Mouse (Mus musculus): Measurements from ENCODE around the gene S100pbp.

Gene S100pbp

DNA sequence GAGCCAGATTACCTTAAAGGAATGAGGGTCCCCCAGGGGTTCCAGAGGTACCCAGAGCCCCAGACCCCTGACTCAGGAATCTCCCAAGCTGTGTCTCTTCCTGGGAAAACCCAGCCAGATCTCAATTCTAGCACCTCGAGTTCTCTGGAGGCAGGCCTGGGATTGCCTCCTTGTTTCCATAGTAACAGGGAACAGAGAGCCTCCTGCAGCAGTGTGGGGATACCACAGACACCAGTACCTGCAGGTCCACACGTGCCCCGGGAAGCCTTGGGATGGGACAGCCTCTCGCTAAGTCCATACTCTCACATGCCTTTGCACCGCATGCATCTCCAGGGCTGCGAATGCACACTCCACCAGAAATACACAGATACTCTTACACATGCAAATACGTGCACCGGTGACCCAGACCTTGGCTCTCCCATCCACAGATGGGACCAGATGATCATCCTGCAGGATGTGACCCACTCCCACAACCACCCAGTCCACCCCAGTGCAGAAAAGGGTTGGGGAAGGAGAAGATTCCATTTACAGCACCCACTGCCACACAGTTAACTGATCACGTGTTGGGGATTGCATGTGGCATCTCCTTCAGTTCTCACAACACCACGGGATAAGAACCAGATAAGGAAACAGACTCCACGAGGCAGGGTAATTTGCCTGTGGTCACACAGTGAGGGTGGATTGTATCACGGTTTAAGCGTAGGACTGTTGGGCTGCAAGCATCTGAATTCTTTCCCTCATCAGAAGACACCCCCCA lies 60.8 kb downstream of the S100pbp start:
- DNase-seq (ENCODE audit: low spot score), result no peak

DNA sequence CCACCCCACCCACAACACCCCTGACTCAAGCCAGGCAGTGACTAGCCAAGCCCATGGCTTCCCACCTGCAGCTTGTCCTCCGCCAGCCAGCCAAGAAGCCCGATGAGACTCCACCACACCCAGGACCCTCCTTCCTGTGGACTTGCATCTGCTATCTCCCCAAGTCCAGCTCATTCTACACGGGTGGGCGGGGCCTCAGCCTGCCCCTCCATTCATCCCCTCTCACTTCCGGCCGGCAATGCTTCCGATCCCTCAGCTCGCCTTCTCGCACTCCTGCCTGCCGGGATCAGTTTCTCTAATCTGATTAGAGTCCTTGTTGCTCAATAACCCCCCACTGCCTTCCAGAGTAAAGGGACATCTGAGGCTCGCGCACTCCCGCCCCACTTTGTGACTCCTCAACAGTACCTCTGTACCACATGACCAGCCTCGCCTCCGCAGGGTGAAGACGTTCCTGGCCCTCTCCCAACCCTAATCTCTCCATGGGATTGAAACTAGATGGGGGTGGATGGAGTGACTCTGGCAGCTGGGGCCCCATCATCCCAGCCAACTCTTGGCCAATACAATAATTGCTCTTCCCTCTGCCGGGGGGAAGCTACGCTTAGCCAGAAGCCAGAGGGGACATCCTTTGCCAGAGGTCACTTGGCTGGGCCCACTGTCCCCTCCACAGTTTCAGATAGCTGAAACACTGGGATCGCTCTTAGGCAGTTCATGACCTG lies 63.6 kb downstream of the S100pbp start:
- no peak for DNase-seq (ENCODE audit: low spot score)

GRCm38 (mm10) chr4:129124652-129125146 lies 64.8 kb downstream of the S100pbp start:
- DNase-seq (ENCODE audit: low spot score), result no peak

DNA sequence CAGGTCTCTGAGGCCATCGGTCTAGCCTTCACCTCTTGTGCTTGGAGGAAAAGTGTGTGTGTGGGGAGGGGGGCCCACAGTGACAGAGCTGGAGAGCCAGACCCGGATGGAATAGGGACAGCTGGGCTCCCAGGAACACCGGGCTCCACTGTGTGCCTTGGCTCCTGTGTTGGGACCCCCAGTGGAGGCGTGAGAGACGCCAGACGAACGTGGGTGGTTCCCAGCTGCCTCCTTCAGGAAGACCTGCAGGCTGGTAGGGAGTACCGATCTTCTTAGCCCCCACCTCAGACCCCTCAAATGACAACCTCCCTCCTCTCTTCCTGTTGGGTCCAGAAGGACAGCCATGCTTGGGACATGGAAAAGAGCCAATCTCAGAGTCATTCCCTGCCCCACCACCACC lies 66.8 kb downstream of the S100pbp start:
- DNase-seq (ENCODE audit: low spot score), result no peak

DNA sequence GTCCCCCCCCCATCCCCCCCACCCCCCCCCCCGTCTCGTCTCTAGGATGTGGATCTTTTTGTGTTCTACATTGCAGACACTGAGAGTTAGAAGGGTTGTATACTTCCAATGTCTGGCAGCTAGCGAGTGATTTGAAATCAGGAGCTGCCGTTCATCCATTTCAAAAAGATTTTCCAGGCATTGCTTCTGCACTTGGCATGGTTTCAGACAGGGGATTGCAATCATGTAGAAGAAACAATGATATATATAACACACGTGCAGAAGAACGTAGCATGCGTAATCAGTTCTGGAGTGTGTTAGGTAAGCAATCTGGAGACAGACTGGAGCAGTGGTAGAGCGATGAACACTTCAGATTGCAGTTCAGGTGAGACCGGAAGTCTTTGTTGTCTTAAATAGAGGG lies 67.4 kb downstream of the S100pbp start:
- DNase-seq (ENCODE audit: low spot score), result no peak

DNA sequence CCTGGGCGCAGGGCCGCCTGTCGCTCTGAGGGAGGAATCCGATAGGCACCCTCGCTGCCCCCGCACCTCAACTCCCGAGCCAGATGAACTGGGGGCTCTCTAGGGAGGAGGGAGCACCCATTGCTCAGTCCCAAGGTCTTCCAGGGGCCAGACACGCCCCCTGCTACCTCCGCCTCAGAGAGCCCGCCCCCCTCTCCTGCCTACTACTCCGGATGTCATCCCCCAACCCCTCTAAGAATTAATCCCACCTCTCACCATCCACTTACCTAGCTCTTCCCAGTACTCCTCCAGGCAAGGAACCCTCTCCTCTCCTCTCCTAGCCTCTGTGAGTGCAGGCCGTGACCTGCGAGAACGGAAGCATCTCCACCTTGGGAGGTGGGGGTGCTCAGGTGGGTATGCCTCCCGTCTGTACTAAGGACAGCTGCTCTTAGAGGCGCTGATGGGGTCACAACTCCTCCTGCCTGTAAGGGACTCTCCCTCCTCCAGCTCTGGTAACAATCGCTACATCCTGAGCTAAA lies 67.9 kb downstream of the S100pbp start, which contains the start of gene Hpca:
Gene Hpca (minus strand): TSS at position 468 of the 518 bp plus-strand sequence.
- no peak for DNase-seq (ENCODE audit: low spot score)

- DNase-seq (ENCODE audit: low spot score), result peak; percentile 23
Observed at GRCm38 (mm10) chr4:129120520-129121445, 68.7 kb downstream of the S100pbp start.

DNA sequence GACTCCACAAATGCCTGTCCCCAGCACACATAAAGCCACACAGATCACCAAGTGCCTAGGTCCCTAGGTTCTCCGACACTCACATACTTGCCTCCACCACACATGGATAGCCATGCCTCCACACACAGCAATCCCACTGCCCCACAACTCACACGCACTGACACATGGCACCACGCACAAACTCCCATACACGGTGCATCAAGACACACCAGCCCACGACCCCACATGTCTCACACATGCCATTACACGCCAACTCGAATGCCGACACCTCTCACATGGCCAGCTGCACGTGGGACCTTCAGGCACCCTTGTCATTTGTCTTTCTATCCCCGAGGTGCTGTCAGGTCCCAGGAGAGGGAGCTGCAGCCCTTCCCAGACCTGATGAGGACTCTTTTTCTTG lies 69.8 kb downstream of the S100pbp start:
- DNase-seq (ENCODE audit: low spot score), result no peak

- no peak for DNase-seq (ENCODE audit: low spot score)
Observed at GRCm38 (mm10) chr4:129117720-129118510, 71.6 kb downstream of the S100pbp start.

DNA sequence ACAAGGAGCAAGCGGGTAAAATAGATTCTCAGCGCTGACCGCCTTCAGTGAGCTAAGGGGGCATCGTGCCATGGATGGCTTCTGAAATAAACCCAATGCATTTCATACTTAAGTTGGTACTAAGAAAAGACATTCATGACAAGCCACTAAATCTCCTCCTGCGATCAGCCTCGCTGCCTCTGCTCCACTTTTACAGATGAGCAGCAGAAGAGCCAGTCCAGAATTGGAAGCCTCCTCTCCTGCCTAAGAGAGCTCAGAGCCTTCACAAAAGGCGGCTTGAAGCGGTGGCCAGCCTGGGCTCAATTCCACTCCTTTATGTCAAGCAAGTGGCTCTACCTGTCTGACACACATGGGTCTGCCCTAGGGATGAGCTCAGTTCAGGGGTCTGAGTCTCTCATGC lies 72.8 kb downstream of the S100pbp start:
- no peak for DNase-seq (ENCODE audit: low spot score)

GRCm38 (mm10) chr4:129113083-129113988 lies 76.2 kb downstream of the S100pbp start:
- peak; percentile 53 for DNase-seq (ENCODE audit: low spot score)

DNA sequence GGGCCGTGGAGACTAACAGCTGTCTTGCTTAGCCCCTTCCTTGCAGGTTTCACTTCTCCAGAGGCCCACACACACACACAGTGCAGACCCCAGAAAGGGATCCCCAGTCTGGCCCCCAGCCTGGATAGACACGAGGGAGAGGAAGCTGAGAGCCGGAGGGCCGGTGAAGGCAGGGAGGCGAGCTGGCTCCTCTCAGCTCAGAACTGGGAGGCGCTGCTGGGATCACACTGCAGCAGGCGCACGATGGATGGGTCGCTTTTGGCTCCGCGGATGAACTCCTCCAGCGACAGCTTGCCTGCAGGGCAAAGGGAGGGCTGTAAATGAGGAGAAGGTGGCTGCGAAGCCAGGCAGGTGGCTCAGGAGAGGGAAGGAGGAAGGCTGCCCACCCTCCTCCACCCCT lies 77.3 kb downstream of the S100pbp start:
- DNase-seq (ENCODE audit: low spot score), result no peak

GRCm38 (mm10) chr4:129111350-129111749 lies 78.2 kb downstream of the S100pbp start:
- DNase-seq (ENCODE audit: low spot score), result no peak

DNA sequence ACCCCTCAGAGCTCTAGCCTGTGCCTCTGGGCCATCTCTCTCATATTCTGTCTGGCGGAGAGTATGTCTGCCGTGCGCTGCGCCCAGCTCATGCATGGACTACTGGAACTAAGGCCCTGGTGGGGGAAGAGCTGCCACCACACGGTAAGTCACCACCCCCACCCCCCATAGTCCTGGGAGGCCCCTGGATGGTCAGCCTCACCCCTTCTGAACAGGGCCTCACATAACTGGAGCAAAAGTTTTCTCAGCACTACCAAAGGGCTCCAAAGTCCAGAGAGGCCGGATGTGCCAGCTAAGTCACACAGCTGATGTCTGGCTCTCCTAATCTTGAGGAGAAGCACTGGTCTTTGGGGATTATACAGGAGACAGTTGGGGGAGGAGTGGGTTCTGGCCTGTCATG lies 78.7 kb downstream of the S100pbp start:
- DNase-seq (ENCODE audit: low spot score), result no peak

- no peak for DNase-seq (ENCODE audit: low spot score)
Observed at GRCm38 (mm10) chr4:129108624-129109023, 80.9 kb downstream of the S100pbp start.

GRCm38 (mm10) chr4:129107348-129107899 lies 82.1 kb downstream of the S100pbp start:
- DNase-seq (ENCODE audit: low spot score), result no peak

DNA sequence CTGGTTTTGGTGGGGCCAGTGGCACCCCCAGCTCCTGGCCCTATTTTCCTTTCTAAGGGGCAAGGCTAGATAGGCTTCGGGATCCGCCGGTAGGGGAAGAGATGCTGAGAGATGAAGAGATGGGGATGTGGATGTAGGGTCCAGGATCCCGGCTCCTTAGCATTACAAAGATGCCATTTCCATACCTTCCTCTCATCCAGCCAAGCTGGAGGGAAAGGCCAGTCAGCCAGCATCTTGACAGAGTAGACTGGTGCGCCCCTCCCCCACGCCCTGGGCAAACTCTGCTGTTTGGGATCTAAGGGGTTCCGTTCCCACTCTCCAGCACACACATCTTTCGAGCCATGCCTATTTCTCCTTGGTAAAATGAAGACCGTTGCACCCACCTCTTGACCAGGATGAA lies 83.5 kb downstream of the S100pbp start:
- no peak for DNase-seq (ENCODE audit: low spot score)

- DNase-seq (ENCODE audit: low spot score), result no peak
Observed at GRCm38 (mm10) chr4:129105356-129105755, 84.2 kb downstream of the S100pbp start, which contains the start of gene Tmem54. Gene Tmem54, plus strand, starts transcription at chr4:129105548.

DNA sequence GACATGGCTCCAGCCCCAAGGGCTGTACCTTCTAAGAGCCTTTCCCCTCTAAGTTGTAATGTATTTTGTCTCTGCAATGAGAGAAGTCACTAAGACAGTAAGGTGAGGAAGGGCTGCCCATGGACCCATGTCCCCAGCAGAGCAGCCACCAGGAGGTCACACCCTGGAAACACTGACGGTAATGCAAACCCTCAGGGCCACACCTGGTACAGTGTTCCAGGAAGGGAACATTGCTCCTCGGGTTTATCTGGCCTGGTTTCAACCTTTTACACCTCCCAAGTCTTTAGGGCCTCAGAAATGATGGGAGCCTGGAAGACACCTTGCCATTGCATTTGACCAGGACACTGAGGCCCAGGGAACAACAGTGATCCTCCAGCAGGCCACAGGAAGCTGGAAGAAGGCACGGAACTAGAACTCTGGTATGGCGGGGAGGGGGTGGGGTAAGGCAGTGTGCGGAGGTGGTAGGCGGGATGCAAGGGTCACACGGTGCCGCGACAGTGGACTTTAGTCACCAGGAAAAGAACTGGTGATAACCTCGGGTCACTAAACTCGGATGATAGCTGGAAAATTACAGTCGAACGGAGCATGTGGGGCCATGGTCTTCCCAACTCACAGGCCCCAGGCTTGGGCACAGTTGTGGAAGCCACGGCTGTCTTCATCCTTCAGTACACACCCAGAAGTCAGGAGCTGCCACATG lies 87.2 kb downstream of the S100pbp start:
- no peak for DNase-seq (ENCODE audit: low spot score)
